Comparison of ENCODE assay signal across 8 mouse cellular contexts in genomic region chr2:32258887-32259533, GRCm38 (mm10). TPM values are rescaled to one million over a fixed set of nuclear protein-coding genes. Genes with fewer than 3 reads are reported as not detected.
DNase-seq lines count a peak whose midpoint lies in the region; ATAC-seq and TF ChIP-seq lines count a peak whose summit lies in the region.

No protein-coding gene starts in this region.

- H3K9ac ChIP-seq in hindbrain, embryonic 15.5 days: peak overlapping the region; percentile 87
- H3K9ac ChIP-seq in liver, embryonic 14.5 days (replicated peaks): peak overlapping the region; percentile 90

- H3K36me3 ChIP-seq in hindbrain, embryonic 15.5 days: peaks cover 27% of the 10 kb centered on the region
- peaks cover 17% of the 10 kb centered on the region for H3K36me3 ChIP-seq in liver, embryonic 14.5 days (replicated peaks; ENCODE audit: control insufficient read depth, insufficient read depth, low read depth)

- H3K27ac ChIP-seq in hindbrain, embryonic 15.5 days (replicated peaks): no peak overlapping the region
- H3K27ac ChIP-seq in liver, embryonic 14.5 days: no peak overlapping the region

- peaks cover 19% of the 10 kb centered on the region for H3K4me1 ChIP-seq in hindbrain, embryonic 15.5 days (replicated peaks)
- H3K4me1 ChIP-seq in liver, embryonic 14.5 days (replicated peaks; ENCODE audit: control insufficient read depth in 2 of 2, insufficient read depth in 2 of 2, low read length in 1 of 2): peaks cover 6 to 13% of the 10 kb centered on the region in 2 experiments

- peak; percentile 60 for DNase-seq in adrenal gland, postnatal 10 days
- no peak for DNase-seq in adrenal gland, adult 8-10 months
- peak; percentile 42 for DNase-seq in MN1 (ENCODE audit: low spot score)
- no peak for DNase-seq in liver, embryonic 14.5 days (ENCODE audit: low read depth in 3 of 3, low spot score in 3 of 3)
- DNase-seq in adrenal gland, adult 18-20 months (ENCODE audit: low spot score in 2 of 2): no peak
- DNase-seq in layer of hippocampus, postnatal 14 days (ENCODE audit: low spot score in 2 of 2): no peak

- no peaks in the 10 kb centered on the region for H3K27me3 ChIP-seq in hindbrain, embryonic 15.5 days
- H3K27me3 ChIP-seq in liver, embryonic 14.5 days (ENCODE audit: control insufficient read depth, insufficient read depth, low read length): no peaks in the 10 kb centered on the region

- no peaks in the 10 kb centered on the region for H3K9me3 ChIP-seq in hindbrain, embryonic 15.5 days
- no peaks in the 10 kb centered on the region for H3K9me3 ChIP-seq in liver, embryonic 14.5 days (ENCODE audit: control insufficient read depth, low read length)

- 64% methylated on average over 6 of the region's 6 CpGs for WGBS in hindbrain, embryonic 15.5 days
- 52% methylated on average over 6 of the region's 6 CpGs for WGBS in liver, embryonic 14.5 days (ENCODE audit: insufficient replicate concordance)

- peak overlapping the region; percentile 98 for H3K4me3 ChIP-seq in hindbrain, embryonic 15.5 days
- peak overlapping the region; percentile 62 to 97 for H3K4me3 ChIP-seq in liver, embryonic 14.5 days (ENCODE audit: insufficient read depth in 1 of 2, low read depth in 2 of 2, low read length in 2 of 2)

- TF ChIP-seq EP300 in liver, embryonic 14.5 days (IDR thresholded peaks at IDR 0.05; ENCODE audit: low read depth): no peak

- H3K4me2 ChIP-seq in hindbrain, embryonic 15.5 days: peak overlapping the region; percentile 86
- H3K4me2 ChIP-seq in liver, embryonic 14.5 days (ENCODE audit: low read depth): peak overlapping the region; percentile 70

- no peak for TF ChIP-seq CTCF in liver, embryonic 14.5 days (IDR thresholded peaks at IDR 0.05; ENCODE audit: low read depth)

- no peak for ATAC-seq in hindbrain, embryonic 15.5 days (ENCODE audit: low FRiP score, low read depth)
- ATAC-seq in liver, embryonic 14.5 days (ENCODE audit: insufficient read depth): no peak
- no peak for ATAC-seq in erythroid progenitor cell, adult 5-6 weeks (replicated peaks; ENCODE audit: low FRiP score, poor library complexity, severe bottlenecking)

RNA-seq across cellular contexts. Expression of gene Uck1, which starts 0.9 kb away (rescaled TPM):
- total RNA-seq in adrenal gland, postnatal 10 days (2021): 100 to 1,000 TPM; 129 to 184 TPM
- 100 to 1,000 TPM; 114 to 126 (median 125) TPM for total RNA-seq in adrenal gland, adult 8-10 months (2022)
- polyA plus RNA-seq in hindbrain, embryonic 15.5 days (2015; fragmentation: Nextera tagmentation; extraction: Ambion mirVana): 97.4 and 99.6 TPM in 2 replicates
- 17.7 and 19.8 TPM in 2 replicates for polyA plus RNA-seq in liver, embryonic 14.5 days (2012; rRNA removed)
- 21.5 and 21.8 TPM in 2 replicates for polyA plus RNA-seq in liver, embryonic 14.5 days (2014; fragmentation: Nextera tagmentation; extraction: Ambion mirVana)
- 7.5 and 11.5 TPM in 2 replicates for total RNA-seq in erythroid progenitor cell, adult 5-6 weeks (2015; ENCODE audit: low replicate concordance)
- 20.4 and 20.9 TPM in 2 replicates for total RNA-seq in erythroid progenitor cell, adult 5-6 weeks (2017; ENCODE audit: low replicate concordance)
- total RNA-seq in adrenal gland, adult 18-20 months (2021): 100 to 1,000 TPM; 125 to 144 TPM
- total RNA-seq in layer of hippocampus, postnatal 14 days (2021): 10 to 100 TPM; 55.5 to 59.2 TPM

RNA-seq across cellular contexts. Expression of gene Pomt1, which starts 22.6 kb away (rescaled TPM):
- 10 to 100 TPM; 29.9 to 49.3 TPM for total RNA-seq in adrenal gland, postnatal 10 days (2021)
- total RNA-seq in adrenal gland, adult 8-10 months (2022): 10 to 100 TPM; 33.1 to 46.2 (median 38.4) TPM
- polyA plus RNA-seq in hindbrain, embryonic 15.5 days (2015; fragmentation: Nextera tagmentation; extraction: Ambion mirVana): 33.1 and 33.6 TPM in 2 replicates
- 9.6 and 10.1 TPM in 2 replicates for polyA plus RNA-seq in liver, embryonic 14.5 days (2012; rRNA removed)
- 10.1 and 12.1 TPM in 2 replicates for polyA plus RNA-seq in liver, embryonic 14.5 days (2014; fragmentation: Nextera tagmentation; extraction: Ambion mirVana)
- total RNA-seq in erythroid progenitor cell, adult 5-6 weeks (2015; ENCODE audit: low replicate concordance): 14.1 and 23.1 TPM in 2 replicates
- 18.0 and 36.3 TPM in 2 replicates for total RNA-seq in erythroid progenitor cell, adult 5-6 weeks (2017; ENCODE audit: low replicate concordance)
- 10 to 100 TPM; 33.5 to 38.7 TPM for total RNA-seq in adrenal gland, adult 18-20 months (2021)
- 10 to 100 TPM; 22.4 to 23.6 TPM for total RNA-seq in layer of hippocampus, postnatal 14 days (2021)

RNA-seq across cellular contexts. Expression of gene Golga2, which starts 28.2 kb away (rescaled TPM):
- 10 to 100 TPM; 62.1 to 77.3 TPM for total RNA-seq in adrenal gland, postnatal 10 days (2021)
- 10 to 100 TPM; 68.4 to 97.0 (median 84.9) TPM for total RNA-seq in adrenal gland, adult 8-10 months (2022)
- polyA plus RNA-seq in hindbrain, embryonic 15.5 days (2015; fragmentation: Nextera tagmentation; extraction: Ambion mirVana): 31.5 and 32.0 TPM in 2 replicates
- 10.0 and 13.0 TPM in 2 replicates for polyA plus RNA-seq in liver, embryonic 14.5 days (2012; rRNA removed)
- polyA plus RNA-seq in liver, embryonic 14.5 days (2014; fragmentation: Nextera tagmentation; extraction: Ambion mirVana): 6.9 and 7.6 TPM in 2 replicates
- total RNA-seq in erythroid progenitor cell, adult 5-6 weeks (2015; ENCODE audit: low replicate concordance): 32.7 and 43.2 TPM in 2 replicates
- 39.0 and 62.4 TPM in 2 replicates for total RNA-seq in erythroid progenitor cell, adult 5-6 weeks (2017; ENCODE audit: low replicate concordance)
- total RNA-seq in adrenal gland, adult 18-20 months (2021): 10 to 100 TPM; 70.5 to 75.4 TPM
- total RNA-seq in layer of hippocampus, postnatal 14 days (2021): 10 to 100 TPM; 73.8 to 86.1 TPM

RNA-seq across cellular contexts. Expression of gene Swi5, which starts 28.9 kb away (rescaled TPM):
- 100 to 1,000 TPM; 248 to 255 TPM for total RNA-seq in adrenal gland, postnatal 10 days (2021)
- total RNA-seq in adrenal gland, adult 8-10 months (2022): 100 to 1,000 TPM; 263 to 285 (median 273) TPM
- 402 and 448 TPM in 2 replicates for polyA plus RNA-seq in hindbrain, embryonic 15.5 days (2015; fragmentation: Nextera tagmentation; extraction: Ambion mirVana)
- 108 and 130 TPM in 2 replicates for polyA plus RNA-seq in liver, embryonic 14.5 days (2012; rRNA removed)
- polyA plus RNA-seq in liver, embryonic 14.5 days (2014; fragmentation: Nextera tagmentation; extraction: Ambion mirVana): 100.0 and 105 TPM in 2 replicates
- total RNA-seq in erythroid progenitor cell, adult 5-6 weeks (2015; ENCODE audit: low replicate concordance): 49.4 and 68.7 TPM in 2 replicates
- total RNA-seq in erythroid progenitor cell, adult 5-6 weeks (2017; ENCODE audit: low replicate concordance): 77.7 and 95.8 TPM in 2 replicates
- 100 to 1,000 TPM; 291 to 303 TPM for total RNA-seq in adrenal gland, adult 18-20 months (2021)
- total RNA-seq in layer of hippocampus, postnatal 14 days (2021): 100 to 1,000 TPM; 210 to 223 TPM

Comparison
In these comparisons a context has a peak if more than half of its experiments do, and no peak if none do; other contexts are left out.
1. DNase-seq: peak in adrenal gland, postnatal 10 days (single experiment) and MN1 (single experiment); none in adrenal gland, adult 8-10 months (single experiment), liver, embryonic 14.5 days (0 of 3), adrenal gland, adult 18-20 months (0 of 2) and layer of hippocampus, postnatal 14 days (0 of 2).